Mouse (Mus musculus): ENCODE measurements at regions not wholly inside any gene's neighbourhood (a gene's known extent, or its start where the extent isn't known, plus 50 kb on each side); places are given as distances from the start of the nearest gene placed in this dataset.

DNA sequence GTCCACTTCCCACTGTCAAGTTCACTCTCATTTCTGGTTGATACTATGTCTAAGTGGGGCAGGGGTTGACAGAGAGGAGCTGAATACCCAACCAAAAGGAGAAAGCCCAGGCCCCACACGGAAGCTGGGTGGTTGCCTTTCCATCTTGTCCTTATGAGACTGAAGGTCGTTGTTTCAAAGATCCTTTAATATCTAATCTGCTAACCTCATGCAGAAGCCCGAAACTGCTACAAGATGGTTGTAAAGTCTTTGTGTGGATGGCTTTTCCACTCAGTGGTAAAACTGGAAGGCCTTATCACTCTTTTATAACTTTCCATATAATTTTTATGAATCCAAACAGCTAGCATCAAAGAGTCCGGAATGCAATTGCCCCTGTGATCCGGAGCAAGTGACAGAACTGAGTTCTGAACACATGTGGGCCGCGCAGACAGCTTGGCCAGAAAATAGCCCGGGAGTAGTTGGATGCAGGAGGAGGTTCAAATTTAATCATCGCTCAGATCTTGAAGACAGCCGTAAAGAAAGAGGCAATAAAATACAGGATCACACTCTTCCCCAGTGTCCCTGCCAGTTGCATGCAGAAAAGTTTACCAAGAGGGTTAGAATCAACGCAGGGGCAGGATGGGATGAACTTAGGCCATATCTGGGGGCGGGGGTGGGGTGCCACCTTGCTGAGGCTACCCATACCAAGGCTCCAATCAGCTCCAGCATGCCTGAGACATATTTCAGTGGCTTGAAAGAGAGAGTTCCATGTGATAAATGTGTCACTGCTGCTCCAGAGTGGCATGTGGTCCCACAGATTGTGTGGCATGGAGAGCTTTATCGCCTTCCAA, 207.2 kb downstream of the 3110018I06Rik start:
- Histone ChIP-seq H3K4me3 (ENCODE audit: low read depth, low read length) (no peak overlapping the region), H3K36me3 (ENCODE audit: control insufficient read depth, insufficient read depth, low read length) (no peaks in the 10 kb centered on the region), H3K4me1 (ENCODE audit: control insufficient read depth, insufficient read depth, low read length) (peaks cover 2% of the 10 kb centered on the region; the same call in 1 of the 2 replicates), H3K9me3 (ENCODE audit: control insufficient read depth, low read length) (no peaks in the 10 kb centered on the region), H3K9ac (ENCODE audit: low read length) (no peak overlapping the region), H3K27ac (replicated peaks; ENCODE audit: low read depth, low read length) (no peak overlapping the region), H3K27me3 (ENCODE audit: control insufficient read depth, insufficient read depth, low read length) (no peaks in the 10 kb centered on the region), H3K4me2 (ENCODE audit: low read depth, severe bottlenecking) (no peak overlapping the region)
- no peak for DNase-seq (ENCODE audit: low spot score)
- WGBS, result 77% methylated on average over 13 of the region's 13 CpGs
- no peak for ATAC-seq (ENCODE audit: insufficient number of reproducible peaks, low FRiP score, low TSS enrichment, low read depth)

DNA sequence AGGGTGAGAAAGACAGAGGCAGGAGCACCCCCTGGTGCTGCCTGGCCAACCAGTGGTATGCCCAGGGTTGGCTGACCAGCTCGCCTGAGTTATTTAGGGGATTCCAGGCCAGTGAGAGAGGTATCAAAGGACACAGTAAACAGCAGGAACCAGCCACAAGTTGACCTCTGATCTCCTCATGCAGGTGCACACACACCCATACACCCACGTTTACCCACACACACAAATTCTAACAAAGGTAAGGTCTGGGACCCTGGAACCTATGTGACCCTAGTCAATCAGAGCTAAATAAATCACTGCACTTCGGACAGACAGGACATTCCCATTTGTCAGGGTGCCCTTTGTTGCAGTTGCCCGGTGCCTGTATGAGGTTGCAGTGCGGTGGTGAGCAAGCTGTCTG, 211.9 kb downstream of the 3110018I06Rik start:
- H3K9ac ChIP-seq (ENCODE audit: low read length), result no peak overlapping the region
- no peak overlapping the region for H3K4me2 ChIP-seq (ENCODE audit: low read depth, severe bottlenecking)
- H3K9me3 ChIP-seq (ENCODE audit: control insufficient read depth, low read length), result no peaks in the 10 kb centered on the region
- H3K27me3 ChIP-seq (ENCODE audit: control insufficient read depth, insufficient read depth, low read length), result no peaks in the 10 kb centered on the region
- 25% methylated on average over 5 of the region's 5 CpGs for WGBS
- no peak for ATAC-seq (ENCODE audit: insufficient number of reproducible peaks, low FRiP score, low TSS enrichment, low read depth)
- H3K27ac ChIP-seq (replicated peaks; ENCODE audit: low read depth, low read length), result no peak overlapping the region
- H3K36me3 ChIP-seq (ENCODE audit: control insufficient read depth, insufficient read depth, low read length), result no peaks in the 10 kb centered on the region
- H3K4me3 ChIP-seq (ENCODE audit: low read depth, low read length), result no peak overlapping the region
- H3K4me1 ChIP-seq (ENCODE audit: control insufficient read depth, insufficient read depth, low read length), result peaks cover 3% of the 10 kb centered on the region; the same call in 1 of the 2 replicates
- no peak for DNase-seq (ENCODE audit: low spot score)

DNA sequence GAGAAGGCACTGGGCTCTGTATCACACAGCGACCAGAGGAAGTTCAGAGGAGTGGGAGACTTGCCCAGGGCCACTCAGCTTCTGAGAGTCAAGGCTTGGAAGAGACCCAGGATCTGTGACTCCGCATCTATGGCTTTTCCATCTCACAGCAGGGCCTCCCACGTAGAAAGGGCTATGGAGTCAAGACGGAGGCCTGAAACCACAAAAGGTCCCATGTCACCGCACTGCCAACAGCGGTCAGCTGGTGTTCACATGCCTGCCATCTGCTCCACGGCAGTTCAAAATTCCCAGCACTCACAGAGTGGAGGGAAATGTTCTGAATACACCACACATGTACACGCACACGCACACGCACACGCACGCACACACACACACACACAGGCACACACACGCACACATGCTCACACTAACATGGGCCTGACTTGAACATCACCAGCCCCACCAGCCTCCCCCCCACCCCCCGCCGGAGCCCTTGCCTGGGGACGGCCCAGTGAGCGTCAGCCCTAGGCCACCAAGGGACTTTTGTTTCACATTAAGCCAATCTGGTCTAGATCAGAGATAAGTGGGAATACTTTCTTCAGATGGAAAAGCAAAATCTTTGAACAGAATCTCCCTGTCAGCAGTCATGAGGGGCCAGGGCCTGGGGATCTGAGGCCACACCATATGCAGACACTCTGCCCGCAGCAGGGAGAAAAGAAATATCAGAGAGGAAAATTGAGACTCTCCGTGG, 212.6 kb downstream of the 3110018I06Rik start:
- no peak overlapping the region for H3K27ac ChIP-seq (replicated peaks; ENCODE audit: low read depth, low read length)
- no peak for ATAC-seq (ENCODE audit: insufficient number of reproducible peaks, low FRiP score, low TSS enrichment, low read depth)

DNA sequence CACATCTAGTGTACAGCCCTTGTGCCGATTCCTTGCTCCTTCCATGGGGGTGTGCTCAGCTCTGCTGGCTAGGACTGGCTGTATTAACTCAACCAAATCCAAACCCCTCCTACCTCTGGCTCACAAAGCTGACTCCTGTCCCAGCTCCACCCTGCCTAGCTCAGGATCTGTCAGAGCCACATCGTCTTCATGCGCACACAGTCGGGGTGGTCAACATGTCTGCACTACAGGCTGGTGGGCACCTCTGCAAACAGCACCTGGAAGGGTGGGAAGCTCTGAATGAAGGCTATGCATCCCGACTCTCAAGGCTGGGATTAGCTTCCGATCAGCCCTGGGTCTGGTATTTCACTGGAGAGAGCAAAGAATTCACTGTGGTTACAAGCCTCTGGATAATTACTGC, 220.4 kb downstream of the 3110018I06Rik start:
- Histone ChIP-seq H3K4me1 (ENCODE audit: control insufficient read depth, insufficient read depth, low read length) (no peaks in the 10 kb centered on the region), H3K27ac (replicated peaks; ENCODE audit: low read depth, low read length) (no peak overlapping the region), H3K9me3 (ENCODE audit: control insufficient read depth, low read length) (no peaks in the 10 kb centered on the region), H3K36me3 (ENCODE audit: control insufficient read depth, insufficient read depth, low read length) (no peaks in the 10 kb centered on the region), H3K9ac (ENCODE audit: low read length) (no peak overlapping the region), H3K4me2 (ENCODE audit: low read depth, severe bottlenecking) (no peak overlapping the region), H3K4me3 (ENCODE audit: low read depth, low read length) (no peak overlapping the region), H3K27me3 (ENCODE audit: control insufficient read depth, insufficient read depth, low read length) (no peaks in the 10 kb centered on the region)
- no peak for DNase-seq (ENCODE audit: low spot score)
- no peak for ATAC-seq (ENCODE audit: insufficient number of reproducible peaks, low FRiP score, low TSS enrichment, low read depth)
- WGBS, result 87% methylated on average over 6 of the region's 6 CpGs

More for the DNA sequence above, 212.6 kb downstream of the 3110018I06Rik start:
- H3K4me1 ChIP-seq (ENCODE audit: control insufficient read depth, insufficient read depth, low read length), result peaks cover 3% of the 10 kb centered on the region; the same call in 1 of the 2 replicates
- H3K27me3 ChIP-seq (ENCODE audit: control insufficient read depth, insufficient read depth, low read length), result no peaks in the 10 kb centered on the region
- H3K4me2 ChIP-seq (ENCODE audit: low read depth, severe bottlenecking), result no peak overlapping the region
- no peaks in the 10 kb centered on the region for H3K36me3 ChIP-seq (ENCODE audit: control insufficient read depth, insufficient read depth, low read length)
- 73% methylated on average over 19 of the region's 19 CpGs for WGBS
- no peak overlapping the region for H3K4me3 ChIP-seq (ENCODE audit: low read depth, low read length)
- no peak overlapping the region for H3K9ac ChIP-seq (ENCODE audit: low read length)
- no peaks in the 10 kb centered on the region for H3K9me3 ChIP-seq (ENCODE audit: control insufficient read depth, low read length)
- no peak for DNase-seq (ENCODE audit: low spot score)

DNA sequence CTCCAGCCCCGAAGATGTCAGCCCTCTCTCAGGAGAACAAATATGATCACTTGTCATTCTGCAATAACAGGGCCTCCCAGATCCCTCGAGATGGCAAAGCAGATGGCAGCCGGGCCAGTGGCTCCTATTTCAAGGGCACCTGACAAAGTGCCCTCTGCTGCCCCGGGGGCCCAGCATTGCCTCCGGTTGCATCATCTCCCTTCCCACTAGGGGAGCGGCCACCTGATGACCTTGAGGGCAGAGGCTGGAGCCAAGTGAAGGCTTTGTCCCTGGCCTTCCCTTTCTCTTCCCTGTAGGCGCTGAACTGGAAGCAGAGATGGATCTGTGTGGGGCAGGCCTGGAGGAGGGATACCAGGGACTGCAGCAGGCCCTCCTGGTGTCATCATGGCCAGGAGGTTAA, 222.6 kb downstream of the 3110018I06Rik start:
- Histone ChIP-seq H3K4me2 (ENCODE audit: low read depth, severe bottlenecking) (no peak overlapping the region), H3K36me3 (ENCODE audit: control insufficient read depth, insufficient read depth, low read length) (no peaks in the 10 kb centered on the region), H3K27me3 (ENCODE audit: control insufficient read depth, insufficient read depth, low read length) (no peaks in the 10 kb centered on the region), H3K9ac (ENCODE audit: low read length) (no peak overlapping the region), H3K4me3 (ENCODE audit: low read depth, low read length) (no peak overlapping the region), H3K9me3 (ENCODE audit: control insufficient read depth, low read length) (no peaks in the 10 kb centered on the region), H3K27ac (replicated peaks; ENCODE audit: low read depth, low read length) (no peak overlapping the region), H3K4me1 (ENCODE audit: control insufficient read depth, insufficient read depth, low read length) (no peaks in the 10 kb centered on the region)
- DNase-seq (ENCODE audit: low spot score) (no peak), ATAC-seq (ENCODE audit: insufficient number of reproducible peaks, low FRiP score, low TSS enrichment, low read depth) (no peak)
- WGBS, result 64% methylated on average over 7 of the region's 7 CpGs

DNA sequence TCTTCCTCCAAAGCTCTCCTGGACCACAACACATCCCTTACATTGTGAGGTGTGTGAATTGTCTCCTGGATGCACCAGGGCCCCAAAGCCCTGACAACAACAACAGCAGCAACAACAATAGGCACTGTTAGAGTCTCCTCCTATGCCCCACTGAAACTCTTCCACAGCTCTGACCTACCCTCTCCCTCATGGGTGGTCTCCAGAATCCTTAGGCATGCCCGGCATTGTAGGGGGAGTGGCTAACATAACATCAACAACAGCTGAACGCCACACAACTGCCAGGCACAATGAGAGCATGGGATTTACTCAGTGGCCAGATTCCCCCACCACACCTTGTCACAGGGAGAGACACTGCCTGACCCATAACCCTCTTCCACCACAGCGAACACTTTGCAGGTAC, 223.2 kb downstream of the 3110018I06Rik start:
- Histone ChIP-seq H3K4me1 (ENCODE audit: control insufficient read depth, insufficient read depth, low read length) (no peaks in the 10 kb centered on the region), H3K9ac (ENCODE audit: low read length) (no peak overlapping the region), H3K27me3 (ENCODE audit: control insufficient read depth, insufficient read depth, low read length) (no peaks in the 10 kb centered on the region), H3K36me3 (ENCODE audit: control insufficient read depth, insufficient read depth, low read length) (no peaks in the 10 kb centered on the region), H3K4me3 (ENCODE audit: low read depth, low read length) (no peak overlapping the region), H3K4me2 (ENCODE audit: low read depth, severe bottlenecking) (no peak overlapping the region), H3K9me3 (ENCODE audit: control insufficient read depth, low read length) (no peaks in the 10 kb centered on the region), H3K27ac (replicated peaks; ENCODE audit: low read depth, low read length) (no peak overlapping the region)
- ATAC-seq (ENCODE audit: insufficient number of reproducible peaks, low FRiP score, low TSS enrichment, low read depth) (no peak), DNase-seq (ENCODE audit: low spot score) (no peak)
- 44% methylated on average over 3 of the region's 3 CpGs for WGBS

DNA sequence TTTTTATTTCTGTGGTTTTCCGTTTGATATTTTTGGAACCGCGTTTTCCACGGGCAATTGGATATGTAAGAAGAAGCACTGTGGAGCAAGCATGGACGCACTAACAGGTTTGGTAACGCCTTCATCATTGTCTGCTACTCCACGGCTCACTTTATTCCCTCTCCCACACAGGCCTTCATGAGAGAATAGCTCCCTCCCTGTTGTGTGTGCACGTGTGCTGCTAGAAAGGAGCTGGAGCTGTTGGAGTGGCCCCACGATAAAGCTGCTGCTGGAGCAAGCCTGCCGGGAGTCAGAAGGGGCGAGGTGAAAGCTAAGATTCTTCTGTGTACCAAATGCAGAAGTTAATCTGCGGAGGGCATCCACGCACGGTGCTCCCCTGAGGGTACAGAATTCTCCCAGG, 224.8 kb downstream of the 3110018I06Rik start:
- no peak overlapping the region for H3K4me3 ChIP-seq (ENCODE audit: low read depth, low read length)
- H3K27me3 ChIP-seq (ENCODE audit: control insufficient read depth, insufficient read depth, low read length), result no peaks in the 10 kb centered on the region
- no peak for DNase-seq (ENCODE audit: low spot score)
- no peaks in the 10 kb centered on the region for H3K4me1 ChIP-seq (ENCODE audit: control insufficient read depth, insufficient read depth, low read length)
- H3K9me3 ChIP-seq (ENCODE audit: control insufficient read depth, low read length), result no peaks in the 10 kb centered on the region
- no peak for ATAC-seq (ENCODE audit: insufficient number of reproducible peaks, low FRiP score, low TSS enrichment, low read depth)
- H3K4me2 ChIP-seq (ENCODE audit: low read depth, severe bottlenecking), result no peak overlapping the region
- no peak overlapping the region for H3K27ac ChIP-seq (replicated peaks; ENCODE audit: low read depth, low read length)
- no peaks in the 10 kb centered on the region for H3K36me3 ChIP-seq (ENCODE audit: control insufficient read depth, insufficient read depth, low read length)
- WGBS, result 79% methylated on average over 14 of the region's 14 CpGs
- H3K9ac ChIP-seq (ENCODE audit: low read length), result no peak overlapping the region

DNA sequence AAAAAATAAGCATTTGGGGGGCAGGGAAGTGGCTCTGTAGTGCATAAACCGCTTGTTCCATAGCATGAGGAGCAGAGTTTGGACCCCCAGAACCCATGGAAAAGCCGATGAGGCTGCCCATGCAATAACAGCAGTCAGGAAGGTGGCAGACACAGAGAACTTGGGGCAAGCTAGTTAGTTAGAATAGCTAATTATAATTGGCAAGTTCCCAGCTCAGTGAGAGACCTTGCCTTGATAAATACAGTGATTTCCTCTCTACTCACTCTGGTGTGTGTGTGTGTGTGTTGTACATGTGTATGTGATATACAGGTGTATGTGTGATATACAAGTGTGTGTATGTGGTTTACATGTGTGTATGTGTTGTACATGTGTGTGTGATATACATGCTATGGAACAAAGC, 226.4 kb downstream of the 3110018I06Rik start:
- Histone ChIP-seq H3K9ac (ENCODE audit: low read length) (no peak overlapping the region), H3K27ac (replicated peaks; ENCODE audit: low read depth, low read length) (no peak overlapping the region), H3K4me1 (ENCODE audit: control insufficient read depth, insufficient read depth, low read length) (no peaks in the 10 kb centered on the region), H3K4me2 (ENCODE audit: low read depth, severe bottlenecking) (no peak overlapping the region), H3K4me3 (ENCODE audit: low read depth, low read length) (no peak overlapping the region), H3K36me3 (ENCODE audit: control insufficient read depth, insufficient read depth, low read length) (no peaks in the 10 kb centered on the region), H3K27me3 (ENCODE audit: control insufficient read depth, insufficient read depth, low read length) (no peaks in the 10 kb centered on the region), H3K9me3 (ENCODE audit: control insufficient read depth, low read length) (no peaks in the 10 kb centered on the region)
- DNase-seq (ENCODE audit: low spot score) (no peak), ATAC-seq (ENCODE audit: insufficient number of reproducible peaks, low FRiP score, low TSS enrichment, low read depth) (no peak)
- WGBS, result 90% methylated on average over 2 of the region's 2 CpGs

Data from limb, embryonic 11.5 days (tissue).